Mouse (Mus musculus) urinary bladder, postnatal 4 days (tissue): ENCODE data around the gene Padi6.

ENCODE experiments used
- DNase-seq, 2 experiments: peaks; one replicate each; pipeline ENCODE4 v3.0.0; 2021 to 2022; ENCODE audit warnings: low spot score in 2 of 2

Gene Padi6

GRCm38 (mm10) chr4:140708297-140708927, 34.0 kb downstream of the Padi6 start:
- DNase-seq, result no peak

- DNase-seq, result no peak
Observed at GRCm38 (mm10) chr4:140707615-140708014, 34.8 kb downstream of the Padi6 start.

GRCm38 (mm10) chr4:140704166-140704565, 38.3 kb downstream of the Padi6 start:
- DNase-seq, result no peak

- DNase-seq, result no peak
Observed at GRCm38 (mm10) chr4:140703636-140704035, 38.8 kb downstream of the Padi6 start.

GRCm38 (mm10) chr4:140702611-140703327, 39.7 kb downstream of the Padi6 start:
- DNase-seq, result peak; percentile 81 to 83

- DNase-seq, result no peak
Observed at GRCm38 (mm10) chr4:140701716-140702561, 40.5 kb downstream of the Padi6 start.

GRCm38 (mm10) chr4:140701049-140701715, 41.3 kb downstream of the Padi6 start:
- peak; percentile 83 for DNase-seq

GRCm38 (mm10) chr4:140700269-140701018, 42.0 kb downstream of the Padi6 start, which contains the start of gene Rcc2:
Rcc2 (plus strand) TSS chr4:140700541.
- no peak for DNase-seq

- peak; percentile 67 to 69 for DNase-seq
Observed at GRCm38 (mm10) chr4:140699441-140700127, 42.9 kb downstream of the Padi6 start.

GRCm38 (mm10) chr4:140695675-140696585, 46.5 kb downstream of the Padi6 start:
- no peak for DNase-seq

GRCm38 (mm10) chr4:140695146-140695545, 47.3 kb downstream of the Padi6 start:
- DNase-seq, result no peak

- no peak for DNase-seq
Observed at GRCm38 (mm10) chr4:140694551-140695060, 47.8 kb downstream of the Padi6 start.

- no peak for DNase-seq
Observed at GRCm38 (mm10) chr4:140693513-140693912, 48.9 kb downstream of the Padi6 start.

GRCm38 (mm10) chr4:140691481-140691880, 51.0 kb downstream of the Padi6 start:
- DNase-seq, result no peak

- DNase-seq, result no peak
Observed at GRCm38 (mm10) chr4:140689873-140690655, 52.4 kb downstream of the Padi6 start.

- no peak for DNase-seq
Observed at GRCm38 (mm10) chr4:140688826-140689425, 53.5 kb downstream of the Padi6 start.

- no peak for DNase-seq
Observed at GRCm38 (mm10) chr4:140688044-140688825, 54.2 kb downstream of the Padi6 start.
